Mouse (Mus musculus) bone marrow, adult 2 months (tissue): Measurements from ENCODE around the gene Mmrn1.

Experiments used
- CTCF ChIP-seq: fragments of 200-500 bp; IDR thresholded peaks from 2 replicates; pipeline ENCODE4 v1.5.1; 2011; ENCODE audit warnings: low read length, control low read depth; ENCODE audit not compliant: control insufficient read depth, insufficient read depth
- POLR2A ChIP-seq: fragments of 200-500 bp; IDR thresholded peaks from 2 replicates; pipeline ENCODE4 v1.6.1; 2011; ENCODE audit warnings: low read depth, mild to moderate bottlenecking, control low read depth, low read length, borderline replicate concordance; ENCODE audit not compliant: control insufficient read depth

- TF ChIP-seq POLR2A (no peak), CTCF (no peak)
Measured at GRCm38 (mm10) chr6:60979039-60979438, 54.3 kb downstream of the Mmrn1 start.
